Mouse (Mus musculus) forelimb bud, embryonic 11.5 days (tissue): ENCODE results near the gene Agap3.

Experiments used
- DNase-seq: peaks from one replicate; pipeline ENCODE4 v3.0.0-alpha.2; 2012; ENCODE audit warnings: low read depth, low spot score

Agap3 gene

GRCm38 (mm10) chr5:24428596-24428995 is 23.4 kb upstream of the Agap3 start:
- DNase-seq: no peak

GRCm38 (mm10) chr5:24433993-24434392 is 18.0 kb upstream of the Agap3 start:
- no peak for DNase-seq

- DNase-seq: no peak
Measured at GRCm38 (mm10) chr5:24441187-24441586, 10.8 kb upstream of the Agap3 start.

- no peak for DNase-seq
Measured at GRCm38 (mm10) chr5:24442029-24442428, 9.9 kb upstream of the Agap3 start.

GRCm38 (mm10) chr5:24443204-24443603 is 8.8 kb upstream of the Agap3 start:
- DNase-seq: no peak

- DNase-seq: no peak
Measured at GRCm38 (mm10) chr5:24443927-24444326, 8.1 kb upstream of the Agap3 start.

- peak; percentile 84 for DNase-seq
Measured at GRCm38 (mm10) chr5:24444746-24445427, 7.1 kb upstream of the Agap3 start, which contains the start of gene Fastk. Gene Fastk (minus strand): TSS chr5:24445287.

- DNase-seq: no peak
Measured at GRCm38 (mm10) chr5:24445428-24446080, 6.4 kb upstream of the Agap3 start.

GRCm38 (mm10) chr5:24446630-24447029 is 5.3 kb upstream of the Agap3 start:
- DNase-seq: no peak

GRCm38 (mm10) chr5:24447624-24448298 is 4.2 kb upstream of the Agap3 start, which contains the start of gene Tmub1:
Gene Tmub1 (minus strand): TSS chr5:24447854.
- peak; percentile 84 for DNase-seq

- DNase-seq: peak; percentile 88
Measured at GRCm38 (mm10) chr5:24451264-24452029, 530 bp upstream of the Agap3 start.

GRCm38 (mm10) chr5:24452691-24453233 is 785 bp downstream of the Agap3 start:
- no peak for DNase-seq

- no peak for DNase-seq
Measured at GRCm38 (mm10) chr5:24453283-24453984, 1.5 kb downstream of the Agap3 start.

GRCm38 (mm10) chr5:24453985-24454303 is 2.0 kb downstream of the Agap3 start:
- no peak for DNase-seq

GRCm38 (mm10) chr5:24455076-24455475 is 3.1 kb downstream of the Agap3 start:
- no peak for DNase-seq

GRCm38 (mm10) chr5:24455613-24456012 is 3.6 kb downstream of the Agap3 start:
- no peak for DNase-seq

- no peak for DNase-seq
Measured at GRCm38 (mm10) chr5:24466762-24467161, 14.8 kb downstream of the Agap3 start.

GRCm38 (mm10) chr5:24470600-24470999 is 18.6 kb downstream of the Agap3 start:
- peak; percentile 78 for DNase-seq

GRCm38 (mm10) chr5:24472884-24473619 is 21.1 kb downstream of the Agap3 start:
- DNase-seq: no peak

- DNase-seq: no peak
Measured at GRCm38 (mm10) chr5:24474025-24474722, 22.2 kb downstream of the Agap3 start.
